Mouse (Mus musculus): ENCODE data around the gene Ces1d.

DNA sequence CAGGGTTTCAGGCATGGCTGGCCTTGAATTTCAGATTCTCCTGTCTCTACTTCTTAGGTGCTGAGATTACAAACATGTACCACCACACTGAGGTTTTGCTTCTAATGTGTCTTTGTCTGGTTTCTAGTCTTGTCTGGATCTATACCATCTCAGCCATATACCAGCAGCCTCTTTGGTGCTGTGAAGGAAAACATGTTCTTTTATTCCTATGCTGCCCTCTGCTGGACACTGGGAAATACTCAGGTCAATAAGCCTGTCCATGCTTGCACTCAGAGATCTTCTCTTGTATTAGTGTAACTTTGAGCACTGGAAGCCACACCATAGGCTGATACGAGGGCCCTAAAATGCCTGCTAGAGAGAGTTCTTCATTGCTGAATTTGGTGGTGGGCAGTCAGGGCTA lies 56.9 kb downstream of the Ces1d start:
- TF ChIP-seq POLR2A (IDR thresholded peaks at IDR 0.05; ENCODE audit: borderline replicate concordance, insufficient read depth, low read length) (no peak), CTCF (IDR thresholded peaks at IDR 0.05; ENCODE audit: borderline replicate concordance, insufficient read depth, low read depth, low read length) (no peak)

Measured in cerebellum, adult 2 months (tissue).